Mouse (Mus musculus) cerebellum, adult 2 months (tissue): ENCODE results near the gene Prim2. TPM values are rescaled to one million over a fixed set of nuclear protein-coding genes. Genes with fewer than 3 reads are reported as not detected.

Experiments
- DNase-seq, 2 experiments: peaks; one replicate each; pipeline ENCODE4 v3.0.0; 2021
- H3K27ac ChIP-seq: fragments of 200-500 bp; 2 replicates; pipeline ENCODE4 v1.5.1; 2012; ENCODE audit warnings: low read length, control low read depth, inconsistent platforms; ENCODE audit not compliant: insufficient read depth
- H3K27me3 ChIP-seq: fragments of 200-500 bp; 2 replicates; pipeline ENCODE4 v1.6.1; 2012; ENCODE audit warnings: inconsistent platforms, mild to moderate bottlenecking, low read length, moderate library complexity; ENCODE audit not compliant: control insufficient read depth, insufficient read depth
- H3K4me1 ChIP-seq: fragments of 200-500 bp; 2 replicates; pipeline ENCODE4 v1.6.1; 2011; ENCODE audit warnings: low read length; ENCODE audit not compliant: control insufficient read depth, insufficient read depth
- H3K4me3 ChIP-seq: fragments of 200-500 bp; replicated peaks from 2 replicates; pipeline ENCODE3; 2011; ENCODE audit warnings: mild to moderate bottlenecking, low read depth, low read length, control low read depth; ENCODE audit not compliant: insufficient read depth
- CTCF ChIP-seq: fragments of 200-500 bp; IDR thresholded peaks from 2 replicates; pipeline ENCODE4 v1.5.1; 2011; ENCODE audit warnings: low read depth, mild to moderate bottlenecking, control low read depth, low read length, moderate library complexity, borderline replicate concordance; ENCODE audit not compliant: insufficient read depth
- POLR2A ChIP-seq: fragments of 200-500 bp; IDR thresholded peaks from 2 replicates; pipeline ENCODE4 v1.6.1; 2011; ENCODE audit warnings: low read length, control low read depth, borderline replicate concordance; ENCODE audit not compliant: insufficient read depth
- WGBS: fragments of 180-500 bp; shearing (Covaris S2); methylation state at CpG from one replicate; pipeline ENCODE4 v1.1.7; 2018; 5-methylcytosine and 5-hydroxymethylcytosine counted together
- polyA plus RNA-seq: library from polyadenylated mRNA; depleted of rRNA; stranded (reverse); fragments of >200 nt; gene quantifications from 2 replicates; pipeline ENCODE4 v1.2.3, GENCODE M21; 2012

Prim2 gene
- polyA plus RNA-seq, 1 experiment = 11.8 TPM

DNA sequence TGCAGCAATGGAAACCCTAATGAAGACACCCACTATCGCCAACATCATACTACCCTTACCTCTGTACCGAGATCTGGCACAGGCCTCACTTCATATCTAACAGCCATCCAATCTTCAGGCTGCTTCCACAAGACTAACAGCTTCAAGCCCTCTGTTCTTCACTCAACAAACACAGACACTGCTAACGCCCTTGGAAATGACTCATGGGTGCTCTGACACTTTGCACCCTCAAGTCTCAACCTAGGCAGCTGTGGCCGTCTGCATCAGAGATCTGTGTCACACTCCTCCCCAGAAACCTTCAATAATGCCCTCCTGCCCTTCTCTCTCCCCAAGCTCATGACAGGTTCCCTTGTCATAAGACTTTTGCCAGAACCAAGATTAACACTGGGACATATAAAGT is 20.6 kb downstream of the Prim2 start:
- DNase-seq = no peak
- H3K27me3 ChIP-seq = no peaks in the 10 kb centered on the region
- 94% methylated on average over 4 of the region's 4 CpGs for WGBS

GRCm38 (mm10) chr1:33647661-33648060 is 21.9 kb downstream of the Prim2 start:
- Histone ChIP-seq H3K4me3 (no peak overlapping the region), H3K27ac (no peak overlapping the region), H3K27me3 (no peaks in the 10 kb centered on the region), H3K4me1 (no peaks in the 10 kb centered on the region)
- WGBS = 75% methylated on average over 4 of the region's 4 CpGs
- TF ChIP-seq CTCF = no peak
- TF ChIP-seq POLR2A = no peak
- no peak for DNase-seq

More for the DNA sequence above, 20.6 kb downstream of the Prim2 start:
- no peak overlapping the region for H3K4me3 ChIP-seq
- H3K4me1 ChIP-seq = no peaks in the 10 kb centered on the region
- TF ChIP-seq POLR2A (no peak), CTCF (no peak)
- no peak overlapping the region for H3K27ac ChIP-seq

DNA sequence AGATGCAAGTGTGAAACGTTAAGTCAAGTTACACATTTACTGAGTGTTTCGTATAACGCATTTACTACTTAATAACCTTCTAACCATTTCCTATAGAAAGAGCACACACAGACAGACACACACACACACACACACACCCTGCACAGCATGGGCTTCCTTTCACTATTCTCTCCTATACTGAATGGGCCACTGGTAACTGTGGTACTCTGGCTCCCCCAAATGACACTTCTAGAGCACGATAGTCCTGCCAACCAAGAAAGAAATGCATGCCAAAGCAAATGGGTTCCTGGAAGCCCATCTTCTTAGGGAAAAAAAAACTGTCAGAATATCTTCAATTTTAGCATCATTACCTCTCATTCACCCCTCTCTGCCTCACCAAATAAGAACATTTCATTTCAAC is 22.4 kb downstream of the Prim2 start:
- Histone ChIP-seq H3K27ac (no peak overlapping the region), H3K4me3 (no peak overlapping the region), H3K4me1 (no peaks in the 10 kb centered on the region), H3K27me3 (no peaks in the 10 kb centered on the region)
- DNase-seq = peak in 1 of 2 experiments; percentile 21
- WGBS = 55% methylated on average over 4 of the region's 4 CpGs
- TF ChIP-seq CTCF (peak; percentile 46; the same call in 1 of the 2 replicates), POLR2A (no peak)

DNA sequence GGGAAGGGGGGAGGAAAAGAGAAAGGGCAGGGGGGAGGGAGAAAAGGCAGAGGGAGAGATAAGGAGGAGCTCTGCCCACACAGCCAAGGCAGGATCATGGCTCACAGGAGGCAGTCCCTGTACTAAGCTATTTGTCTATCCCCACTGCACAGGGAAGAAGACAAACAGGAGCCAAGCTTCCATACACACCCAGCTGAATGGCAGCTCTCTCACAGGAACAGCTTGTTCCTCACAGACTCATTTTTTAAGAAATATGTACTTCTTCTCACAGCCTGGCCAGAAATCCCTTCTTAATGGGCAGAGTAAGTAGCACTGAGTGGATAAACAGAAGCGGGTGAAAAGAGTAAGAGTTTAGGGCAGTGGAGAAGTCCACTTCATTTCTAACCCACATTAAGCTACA is 23.9 kb downstream of the Prim2 start:
- 86% methylated on average over 1 of the region's 1 CpGs for WGBS
- Histone ChIP-seq H3K4me1 (no peaks in the 10 kb centered on the region), H3K4me3 (no peak overlapping the region), H3K27me3 (no peaks in the 10 kb centered on the region), H3K27ac (no peak overlapping the region)
- TF ChIP-seq CTCF (no peak), POLR2A (no peak)
- DNase-seq = no peak

GRCm38 (mm10) chr1:33641139-33641538 is 28.5 kb downstream of the Prim2 start:
- TF ChIP-seq POLR2A (no peak), CTCF (no peak)
- Histone ChIP-seq H3K27me3 (no peaks in the 10 kb centered on the region), H3K27ac (no peak overlapping the region), H3K4me3 (no peak overlapping the region), H3K4me1 (no peaks in the 10 kb centered on the region)
- DNase-seq = no peak
- 84% methylated on average over 2 of the region's 2 CpGs for WGBS

GRCm38 (mm10) chr1:33640089-33640488 is 29.5 kb downstream of the Prim2 start:
- H3K27me3 ChIP-seq = no peaks in the 10 kb centered on the region
- H3K4me3 ChIP-seq = no peak overlapping the region
- H3K27ac ChIP-seq = no peak overlapping the region
- no peak for DNase-seq
- no peak for TF ChIP-seq POLR2A
- TF ChIP-seq CTCF = no peak
- H3K4me1 ChIP-seq = no peaks in the 10 kb centered on the region
- WGBS = 98% methylated on average over 5 of the region's 5 CpGs

GRCm38 (mm10) chr1:33639234-33639633 is 30.4 kb downstream of the Prim2 start:
- no peak for DNase-seq
- WGBS = 91% methylated on average over 7 of the region's 7 CpGs
- no peaks in the 10 kb centered on the region for H3K27me3 ChIP-seq

DNA sequence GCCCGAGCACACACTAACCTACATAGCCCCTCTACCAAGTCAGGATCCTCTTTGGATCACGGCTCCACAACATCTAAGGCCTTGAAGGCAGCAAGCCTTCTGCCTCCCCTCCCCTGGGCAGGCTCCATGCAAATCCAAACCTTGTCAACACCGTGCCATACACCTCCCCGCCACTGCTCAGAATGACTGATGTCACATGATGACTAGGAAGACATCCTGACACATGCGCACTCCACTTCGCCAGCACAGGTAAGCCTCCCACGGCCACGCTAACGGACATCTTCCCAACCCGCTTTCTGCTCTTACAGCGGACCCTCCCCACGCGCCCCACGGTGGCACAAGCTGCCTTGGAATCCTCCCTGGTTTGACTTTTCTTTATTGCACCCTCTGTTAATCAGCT is 31.8 kb downstream of the Prim2 start:
- TF ChIP-seq POLR2A (no peak), CTCF (no peak)

More at GRCm38 (mm10) chr1:33639234-33639633, 30.4 kb downstream of the Prim2 start:
- Histone ChIP-seq H3K4me3 (no peak overlapping the region), H3K4me1 (no peaks in the 10 kb centered on the region), H3K27ac (no peak overlapping the region)
- TF ChIP-seq POLR2A (no peak), CTCF (no peak)

More for the DNA sequence above, 31.8 kb downstream of the Prim2 start:
- 97% methylated on average over 14 of the region's 14 CpGs for WGBS
- H3K4me3 ChIP-seq = no peak overlapping the region
- no peak for DNase-seq
- no peak overlapping the region for H3K27ac ChIP-seq
- H3K4me1 ChIP-seq = no peaks in the 10 kb centered on the region
- H3K27me3 ChIP-seq = no peaks in the 10 kb centered on the region
